Mouse (Mus musculus) Muller cell, postnatal 12 days (primary cell): ENCODE results near the gene Gm21970.

ENCODE experiments used
- DNase-seq: peaks from one replicate; pipeline ENCODE4 v3.0.0-alpha.2; 2015; ENCODE audit errors: inconsistent ontology term

The Gm21970 gene

DNA sequence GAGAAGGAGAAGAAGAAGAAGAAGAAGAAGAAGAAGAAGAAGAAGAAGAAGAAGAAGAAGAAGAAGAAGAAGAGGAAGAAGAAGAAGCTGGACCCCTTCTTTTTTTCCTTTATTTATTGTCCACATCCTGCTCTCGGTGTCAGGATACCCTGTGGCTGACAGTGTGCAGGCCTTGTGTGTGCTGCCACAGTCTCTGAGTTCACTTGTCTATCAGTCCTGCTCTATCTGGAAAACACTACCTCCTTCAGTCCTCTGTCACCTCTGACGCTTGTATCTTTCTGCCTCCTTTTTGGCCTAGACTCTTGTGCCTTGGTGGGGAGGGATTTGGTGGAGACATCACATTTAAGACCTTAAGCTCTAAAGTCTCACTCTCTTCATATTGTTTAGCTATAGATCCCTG lies 71.9 kb downstream of the Gm21970 start:
- no peak for DNase-seq

DNA sequence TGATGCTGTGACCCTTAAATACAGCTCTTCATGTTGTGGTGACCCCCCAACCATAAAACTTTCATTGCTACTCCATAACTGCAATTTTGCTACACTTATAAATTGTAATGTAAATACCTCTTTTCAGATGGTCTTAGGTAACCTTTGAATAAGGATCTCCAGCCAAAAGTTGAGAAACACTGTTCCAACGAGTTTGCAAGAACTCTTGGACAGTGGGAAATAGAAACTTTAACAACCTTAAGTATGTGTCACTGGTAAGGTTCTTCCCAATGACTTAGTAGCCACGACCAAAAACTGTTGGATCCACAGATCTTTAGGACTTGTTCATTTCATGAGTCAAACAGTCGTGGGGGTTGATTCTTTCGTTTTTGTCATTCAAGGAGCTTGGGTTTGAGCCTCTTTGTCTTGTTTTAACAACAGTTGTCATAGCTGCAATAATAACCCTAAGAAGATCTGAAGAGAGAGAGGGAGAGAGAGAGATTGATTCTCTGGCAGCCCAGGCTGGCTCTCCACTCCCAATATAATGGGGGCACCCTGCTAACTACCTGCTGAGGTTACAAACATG lies 72.4 kb downstream of the Gm21970 start:
- DNase-seq: no peak

DNA sequence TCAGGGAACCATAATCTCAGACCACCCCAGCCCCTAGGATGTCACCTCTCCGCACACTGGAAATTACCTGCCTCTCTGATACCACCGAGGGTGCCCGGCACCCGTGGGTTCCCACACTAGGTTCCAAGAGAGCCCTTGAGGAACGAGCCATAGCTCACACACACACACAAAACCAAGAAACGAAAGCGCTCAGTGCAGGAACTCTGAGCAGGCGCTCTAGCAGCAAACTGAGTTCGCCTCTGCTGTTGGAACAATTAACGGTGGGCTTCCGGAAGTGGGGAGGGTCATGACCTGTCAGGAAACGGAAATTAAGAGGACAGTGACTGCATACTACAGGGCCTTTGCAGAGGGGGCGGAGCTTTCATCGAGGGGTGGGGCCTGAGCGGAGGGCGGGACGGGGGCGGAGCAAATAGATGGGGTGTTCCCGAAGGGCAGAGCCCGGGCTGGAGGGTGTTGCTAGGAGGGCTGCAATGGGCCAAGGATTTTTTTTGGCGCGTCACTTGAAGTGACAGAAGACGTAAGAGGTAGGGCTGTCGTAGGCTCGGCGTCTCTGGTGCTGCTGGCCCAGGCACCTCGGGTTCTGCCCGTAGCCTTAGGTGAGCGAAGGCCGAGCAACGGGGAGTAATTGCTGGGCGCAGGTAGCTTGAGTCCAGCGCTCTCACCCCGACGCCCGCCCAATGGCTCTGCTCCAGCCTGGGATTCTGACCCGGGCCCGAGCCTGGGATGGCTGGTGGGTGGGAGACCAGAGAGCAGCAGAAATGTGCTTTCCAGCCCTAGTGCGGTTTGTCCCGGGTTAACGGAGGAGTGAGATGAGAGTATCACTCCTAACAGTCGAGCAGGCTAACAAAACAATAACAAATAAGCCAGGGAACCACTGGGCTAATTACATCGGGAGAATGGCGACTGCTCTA lies 73.3 kb downstream of the Gm21970 start:
- peak; percentile 95 for DNase-seq

DNA sequence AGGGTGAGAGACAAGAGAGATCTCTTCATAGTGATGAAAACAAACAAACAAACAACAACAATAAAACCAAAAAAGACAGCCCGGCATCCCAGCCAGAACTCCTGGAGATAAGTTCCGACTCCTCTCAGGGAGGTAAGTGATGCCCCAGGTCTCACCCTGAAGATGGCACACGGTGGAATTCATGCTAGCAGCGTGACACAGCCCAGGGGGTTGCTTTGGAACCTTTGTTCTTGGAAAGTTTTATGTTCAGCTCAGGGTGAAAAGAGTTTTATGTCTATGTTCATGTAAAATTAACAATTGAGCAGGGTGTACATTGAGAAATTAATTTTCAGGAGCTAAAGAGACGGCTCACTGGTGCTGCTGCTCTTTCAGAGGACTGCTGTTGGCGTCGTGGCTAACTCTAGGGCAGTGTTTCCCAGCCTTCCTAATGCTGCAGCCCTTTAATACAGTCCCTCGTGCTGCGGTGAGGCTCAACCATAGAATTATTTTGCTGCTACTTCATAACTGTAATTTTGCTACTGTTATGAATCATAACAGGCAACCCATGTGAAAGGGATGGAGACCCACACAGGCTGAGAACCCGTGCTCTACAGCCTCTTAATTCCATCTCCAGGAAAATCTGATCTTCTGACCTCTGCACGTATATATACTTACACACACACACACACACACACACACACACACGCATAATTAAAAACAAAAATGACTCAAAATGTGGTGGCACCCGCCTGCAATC lies 74.2 kb downstream of the Gm21970 start:
- no peak for DNase-seq

DNA sequence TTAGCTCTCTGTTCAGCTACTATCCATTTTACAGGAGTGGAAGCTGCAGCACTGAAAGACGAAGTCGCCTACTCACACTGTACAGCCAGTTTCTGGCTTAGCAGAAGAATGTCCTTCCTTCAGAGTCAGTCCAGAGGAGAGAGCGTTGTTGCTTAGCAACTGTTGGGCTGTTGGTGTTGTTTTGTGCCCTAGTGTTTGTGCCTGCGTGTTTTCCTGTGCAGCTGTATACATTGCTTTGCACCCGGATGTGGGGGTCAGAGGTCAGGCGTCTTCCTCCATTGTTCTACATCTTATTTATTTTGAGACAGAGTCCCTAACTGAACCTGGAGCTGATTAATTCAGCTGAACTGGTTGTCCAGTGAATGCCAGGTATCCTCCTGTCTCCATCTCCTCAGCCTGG lies 75.0 kb downstream of the Gm21970 start:
- DNase-seq: no peak
